ENCODE assay signal across 15 mouse cellular contexts in the genomic region with DNA sequence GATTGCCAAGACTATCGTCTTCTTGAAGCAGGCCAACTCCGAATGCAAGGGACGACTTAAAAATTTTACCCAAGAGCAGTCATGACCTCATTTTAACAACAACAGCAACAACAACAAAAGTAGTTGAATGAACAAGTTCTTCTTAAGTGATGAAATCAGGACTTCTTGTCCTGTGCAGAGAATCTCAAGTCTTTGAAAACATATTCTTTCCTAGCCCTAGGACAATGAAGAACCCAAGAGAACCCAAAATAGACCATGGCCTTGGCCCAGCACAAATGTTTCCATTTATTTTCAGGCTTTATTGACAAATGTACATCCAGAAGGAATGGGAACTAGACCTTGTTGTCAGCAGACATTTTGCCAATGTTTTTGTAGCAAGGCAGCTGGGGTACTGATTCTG.
"Had no signal": no experiment of that assay in that cellular context is flagged by ENCODE, and none has a peak within 500 bp of the region (broad histone marks: within the 10 kb centered on the region; RNA-seq: fewer than 3 reads in every experiment).

No protein-coding gene starts in this region.

- H3K27ac ChIP-seq: neural tube, embryonic 15.5 days; stomach, embryonic 15.5 days; stomach, postnatal 0 days had no signal

- H3K27me3 ChIP-seq: neural tube, embryonic 15.5 days; stomach, embryonic 15.5 days had no signal

- H3K9ac ChIP-seq: neural tube, embryonic 15.5 days; stomach, embryonic 15.5 days had no signal

- DNase-seq: retina, postnatal 1 day; right cerebral cortex, adult 18-20 months; right cerebral cortex, postnatal 14 days; right cerebral cortex, postnatal 25 days; right cerebral cortex, postnatal 4 days; spleen, adult 18-20 months; thymus, adult 18-20 months; thymus, adult 2 months; thymus, postnatal 14 days; thymus, postnatal 25 days; thymus, postnatal 36 days; thymus, postnatal 4 days had no signal

- H3K4me1 ChIP-seq: neural tube, embryonic 15.5 days; stomach, embryonic 15.5 days had no signal

- H3K36me3 ChIP-seq: neural tube, embryonic 15.5 days; stomach, embryonic 15.5 days had no signal

- H3K4me2 ChIP-seq: neural tube, embryonic 15.5 days; stomach, embryonic 15.5 days had no signal

- H3K4me3 ChIP-seq: neural tube, embryonic 15.5 days; stomach, embryonic 15.5 days had no signal

- H3K9me3 ChIP-seq: neural tube, embryonic 15.5 days; stomach, embryonic 15.5 days had no signal
